Mouse (Mus musculus) left cerebral cortex, postnatal 25 days (tissue): Measurements from ENCODE around the gene Cldn10. TPM values are rescaled to one million over a fixed set of nuclear protein-coding genes. Genes with fewer than 3 reads are reported as not detected.
A peak's percentile ranks its signal among the peaks of the same experiment; 100 is the strongest.

Source experiments
- DNase-seq, 2 experiments: peaks; one replicate each; pipeline ENCODE4 v3.0.0; 2022; ENCODE audit warnings: low spot score in 2 of 2, mixed read lengths in 1 of 2
- intact Hi-C: fragments of 180-260 bp; cut with DNase I; formaldehyde crosslinking; loops from one replicate; pipeline ENCODE4 v1.15.1; 2025
- total RNA-seq, 2 experiments: library from RNA; stranded (reverse); gene quantifications; 2 replicates each; pipeline ENCODE4 v1.2.3; 2021

The Cldn10 gene
- total RNA-seq, 2 experiments from 2014 or later: 28.4 to 30.2 TPM

DNA sequence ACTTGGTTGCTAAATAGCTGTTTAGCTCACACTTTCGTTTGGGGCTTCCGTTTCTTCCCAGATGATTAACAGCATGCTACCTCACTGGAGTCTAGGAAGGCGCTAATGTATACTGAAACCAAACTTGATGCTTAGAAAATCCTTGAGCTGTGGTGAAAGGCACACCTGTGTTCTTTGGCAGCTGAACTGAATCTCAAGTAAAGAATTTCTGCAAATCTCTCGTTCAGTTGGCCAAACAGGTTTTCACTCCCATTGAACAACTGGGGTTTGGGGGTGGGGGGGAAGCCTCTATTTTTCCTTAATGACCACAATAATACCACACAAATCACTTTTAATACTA lies 63.0 kb downstream of the Cldn10 start:
- DNase-seq: no peak
- intact Hi-C loops: no loop called here

GRCm38 (mm10) chr14:118851496-118852107 lies 63.9 kb downstream of the Cldn10 start:
- intact Hi-C loops: no loop called here
- DNase-seq: no peak

- peak; percentile 26 to 35 for DNase-seq
- intact Hi-C loops: loop anchor here (5.0 kb wide), 1 partner anchor 32 kb away; no protein-coding TSS in a partner anchor
Measured at GRCm38 (mm10) chr14:118854371-118855114, 66.8 kb downstream of the Cldn10 start.

DNA sequence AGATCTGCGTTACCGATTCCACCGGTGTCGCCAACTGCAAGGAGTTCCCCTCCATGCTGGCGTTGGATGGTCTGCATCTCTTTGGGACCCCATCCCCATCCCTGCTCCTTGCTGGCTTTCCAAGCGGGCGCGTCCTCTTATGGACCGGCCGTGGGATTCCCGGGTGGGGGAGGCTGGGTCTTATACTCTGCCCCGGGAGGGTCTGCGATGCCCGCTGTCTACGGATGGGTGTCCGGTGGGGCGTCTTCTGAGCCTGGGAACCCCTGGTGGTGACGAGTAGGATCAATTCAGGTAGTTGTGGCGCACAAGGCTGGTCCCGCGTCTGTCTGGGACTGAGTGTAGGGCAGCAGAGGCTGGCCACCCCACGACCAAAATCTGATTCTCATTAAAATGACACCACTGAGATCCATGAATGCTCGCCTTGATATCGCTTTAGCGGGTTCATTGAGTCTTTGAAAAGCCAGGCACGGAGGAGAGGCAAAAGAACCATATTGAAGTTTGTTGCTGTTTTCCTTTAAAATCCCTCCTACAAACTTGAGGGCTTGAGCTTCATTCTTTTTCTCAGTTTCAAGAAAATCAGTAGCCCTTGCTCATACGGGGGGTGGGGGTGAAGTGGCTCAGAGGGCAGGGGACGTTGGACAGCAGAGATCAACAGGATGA lies 67.6 kb downstream of the Cldn10 start:
- intact Hi-C loops: loop anchor here (5.0 kb wide), 1 partner anchor 33 kb away; no protein-coding TSS in a partner anchor

DNA sequence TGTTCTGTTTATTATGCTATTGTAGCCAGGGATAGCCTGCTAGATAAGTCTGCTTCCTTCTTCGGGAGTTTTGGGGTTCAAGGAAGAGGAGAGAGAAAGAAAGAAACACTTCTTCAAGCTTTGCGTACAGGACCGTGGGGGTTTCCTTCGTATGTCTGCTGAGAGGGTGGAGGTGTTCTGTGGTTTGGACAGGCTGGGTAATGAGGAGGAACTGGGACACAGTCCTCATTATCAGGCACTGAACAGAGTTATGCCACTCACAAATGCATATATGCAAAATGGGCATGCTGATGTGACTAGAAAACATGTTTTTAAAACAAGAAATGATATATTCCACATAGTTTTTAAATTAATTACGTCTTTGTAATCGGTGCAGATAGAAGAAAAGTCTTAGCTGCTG lies 68.9 kb downstream of the Cldn10 start:
- no peak for DNase-seq
- intact Hi-C loops: loop anchor here (5.0 kb wide), 1 partner anchor 34 kb away; no protein-coding TSS in a partner anchor

More for the DNA sequence above, 67.6 kb downstream of the Cldn10 start:
- DNase-seq: no peak

DNA sequence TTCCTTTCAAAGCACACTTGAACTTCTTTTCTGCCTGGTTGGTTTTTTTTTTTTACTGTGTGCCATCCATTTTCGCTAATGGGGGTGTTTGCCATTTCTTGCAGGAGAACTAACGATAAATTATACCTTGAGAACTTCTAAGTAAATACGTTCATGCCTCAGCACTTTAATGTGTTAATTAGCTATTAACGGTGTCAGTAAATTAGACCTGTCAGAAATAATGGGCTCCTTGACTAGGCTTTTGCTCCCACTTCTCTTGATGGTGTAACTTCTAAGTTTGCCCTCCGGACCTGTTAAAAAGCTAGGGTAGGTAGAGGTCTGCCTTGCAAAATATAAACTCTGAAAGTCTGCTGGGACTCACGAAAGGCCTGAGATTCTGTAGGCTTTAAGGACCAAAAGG lies 70.6 kb downstream of the Cldn10 start:
- no peak for DNase-seq
- intact Hi-C loops: loop anchor here (5.0 kb wide), 1 partner anchor 36 kb away; no protein-coding TSS in a partner anchor

DNA sequence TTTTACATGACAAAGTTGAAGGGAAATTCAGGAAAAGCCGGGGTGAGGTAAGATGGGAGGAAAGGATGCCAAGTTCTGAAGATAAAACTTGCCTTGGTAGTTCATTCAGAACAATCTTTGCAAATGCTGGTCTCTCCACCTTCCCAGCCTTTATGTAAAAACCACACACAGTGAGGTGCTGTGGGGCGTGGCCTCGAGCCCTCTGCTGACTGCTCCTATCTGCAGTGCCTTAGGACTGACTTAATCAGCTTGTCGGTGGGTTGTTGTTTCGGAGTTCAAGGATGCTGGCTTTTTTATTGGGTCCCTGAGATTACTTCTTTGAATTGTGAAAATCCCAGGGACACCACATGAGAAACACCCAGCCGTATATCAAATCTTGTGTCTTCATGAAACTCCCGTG lies 74.5 kb downstream of the Cldn10 start:
- intact Hi-C loops: no loop called here

DNA sequence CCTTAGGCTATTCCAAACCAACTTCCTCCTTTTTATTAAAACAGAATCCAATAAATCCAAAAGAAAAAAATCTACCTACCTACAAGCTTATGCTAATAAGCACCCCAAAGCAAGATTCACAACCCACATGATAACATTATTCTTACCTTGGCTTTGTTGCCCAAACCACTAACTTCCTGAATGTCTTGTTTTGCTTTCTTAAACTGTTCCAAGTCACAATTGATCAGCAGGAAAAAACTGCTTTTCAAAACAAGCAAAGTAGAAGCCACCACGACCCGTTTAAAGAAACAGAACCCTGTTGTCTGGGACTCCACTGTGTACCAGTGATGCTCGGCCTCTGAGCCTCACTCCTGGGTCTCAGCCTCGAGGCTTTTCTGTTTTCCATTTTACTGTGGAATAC lies 77.2 kb downstream of the Cldn10 start:
- intact Hi-C loops: no loop called here
- no peak for DNase-seq

More for the DNA sequence above, 74.5 kb downstream of the Cldn10 start:
- DNase-seq: no peak

DNA sequence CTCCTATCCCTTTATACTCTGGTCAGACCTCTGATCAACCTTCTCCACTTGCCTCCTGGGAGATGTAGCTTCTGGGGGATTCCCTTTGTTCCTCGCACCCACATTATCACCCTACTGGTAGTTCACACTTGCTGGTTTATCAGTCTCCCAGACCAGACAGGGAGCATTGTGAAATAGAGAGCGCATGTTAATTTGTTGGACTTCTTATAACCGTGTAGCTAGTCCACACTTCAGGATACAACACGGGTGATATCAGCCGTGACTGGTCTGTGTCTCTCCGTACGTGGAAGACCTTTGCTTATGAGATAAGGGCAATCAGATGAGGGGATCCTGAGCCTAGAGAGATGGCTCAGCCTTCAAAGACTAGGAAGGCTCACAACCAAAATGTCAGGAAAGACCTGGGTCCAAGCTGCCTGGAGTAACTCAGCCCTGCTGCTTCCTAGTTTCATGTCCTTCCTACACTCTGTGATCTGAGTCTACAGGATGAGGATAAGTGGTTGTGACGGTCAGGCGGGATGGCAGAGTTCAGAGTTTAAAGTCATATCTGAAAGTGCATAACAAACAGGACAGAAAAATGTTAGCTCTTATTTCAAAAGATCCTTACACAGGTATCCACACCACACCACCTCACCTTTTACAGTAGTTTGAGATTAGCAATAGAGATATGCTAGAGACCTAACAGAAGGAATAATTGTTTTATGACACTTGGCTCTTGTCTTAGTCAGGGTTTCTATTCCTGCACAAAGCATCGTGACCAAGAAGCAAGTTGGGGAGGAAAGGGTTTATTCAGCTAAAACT lies 78.5 kb downstream of the Cldn10 start:
- no peak for DNase-seq
- intact Hi-C loops: no loop called here

- intact Hi-C loops: no loop called here
Measured at GRCm38 (mm10) chr14:118867366-118867765, 79.7 kb downstream of the Cldn10 start.

GRCm38 (mm10) chr14:118868102-118868724 lies 80.5 kb downstream of the Cldn10 start:
- intact Hi-C loops: no loop called here
- peak; percentile 26 to 52 for DNase-seq

More at GRCm38 (mm10) chr14:118867366-118867765, 79.7 kb downstream of the Cldn10 start:
- DNase-seq: no peak

- intact Hi-C loops: no loop called here
- DNase-seq: no peak
Measured at GRCm38 (mm10) chr14:118869712-118870111, 82.0 kb downstream of the Cldn10 start.

GRCm38 (mm10) chr14:118874126-118874525 lies 86.4 kb downstream of the Cldn10 start:
- no peak for DNase-seq
- intact Hi-C loops: no loop called here

GRCm38 (mm10) chr14:118874786-118875415 lies 87.2 kb downstream of the Cldn10 start:
- peak in 1 of 2 experiments; percentile 47 for DNase-seq
- intact Hi-C loops: no loop called here

GRCm38 (mm10) chr14:118878346-118878910 lies 90.7 kb downstream of the Cldn10 start:
- DNase-seq: peak in 1 of 2 experiments; percentile 30
- intact Hi-C loops: no loop called here

DNA sequence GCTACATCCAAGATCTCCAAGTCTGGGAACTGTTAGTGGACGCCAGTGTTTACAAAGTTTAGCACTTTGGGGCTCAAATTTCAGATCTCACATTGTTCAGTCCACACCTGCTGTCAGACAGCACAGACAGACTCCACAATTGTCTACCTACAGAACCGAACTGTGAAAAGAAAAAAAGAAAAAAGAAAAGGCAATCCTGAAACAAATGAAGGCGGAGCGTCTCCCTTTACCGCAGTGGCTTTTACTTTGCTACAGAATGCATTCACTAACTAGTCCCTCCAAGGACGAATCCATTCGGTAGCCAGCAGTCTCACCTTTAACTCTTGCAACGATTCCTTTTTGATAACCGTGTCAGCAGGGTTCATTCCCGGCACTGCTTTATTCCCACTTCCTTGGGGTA lies 93.0 kb downstream of the Cldn10 start:
- intact Hi-C loops: no loop called here
- no peak for DNase-seq

DNA sequence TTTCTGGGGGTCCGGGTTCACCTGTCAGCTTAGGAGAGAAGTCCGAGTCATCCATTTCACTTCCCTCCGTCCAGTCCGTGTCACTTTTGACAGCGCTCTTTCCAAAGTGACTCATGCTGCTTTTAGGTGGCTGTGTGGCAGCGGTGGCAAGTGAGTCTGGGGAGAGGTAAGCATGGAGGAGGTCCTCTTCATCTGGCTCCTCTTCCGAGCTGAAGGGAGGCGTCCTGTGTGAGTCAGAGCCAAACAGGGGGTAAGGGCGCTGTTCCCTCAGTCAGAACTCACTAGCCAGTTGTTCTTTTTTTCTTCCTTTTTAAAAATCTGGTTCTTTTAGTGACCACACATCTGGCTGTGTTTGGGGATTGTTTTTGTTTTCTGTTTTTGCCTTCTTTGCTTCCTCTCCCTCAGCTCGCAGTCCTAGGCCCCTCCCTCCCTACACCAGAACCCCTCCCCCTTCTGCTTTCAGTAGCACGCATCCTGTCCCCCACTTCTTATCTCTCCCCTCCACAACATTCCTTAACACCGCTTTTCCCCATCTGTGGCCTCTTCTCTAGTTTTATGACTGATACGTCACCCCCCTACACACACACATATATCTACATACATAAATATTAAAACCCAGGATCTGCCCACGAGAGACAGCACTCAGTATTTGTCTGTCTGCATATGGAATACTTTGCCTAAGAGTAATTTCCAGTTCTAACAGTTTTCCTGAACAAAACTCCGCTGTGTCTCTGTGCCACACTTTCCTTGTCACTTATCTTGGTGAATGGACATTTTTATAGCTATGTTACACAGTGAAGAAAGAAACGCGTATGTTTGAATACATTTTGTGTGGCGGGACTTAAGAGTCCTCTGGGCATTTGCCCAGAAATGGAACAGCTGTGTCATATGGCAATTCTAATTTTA lies 95.9 kb downstream of the Cldn10 start:
- DNase-seq: peak in 1 of 2 experiments; percentile 57

GRCm38 (mm10) chr14:118884250-118884556 lies 96.5 kb downstream of the Cldn10 start:
- peak in 1 of 2 experiments; percentile 35 for DNase-seq
- intact Hi-C loops: no loop called here

More for the DNA sequence above, 95.9 kb downstream of the Cldn10 start:
- intact Hi-C loops: no loop called here
